In the genomic region with DNA sequence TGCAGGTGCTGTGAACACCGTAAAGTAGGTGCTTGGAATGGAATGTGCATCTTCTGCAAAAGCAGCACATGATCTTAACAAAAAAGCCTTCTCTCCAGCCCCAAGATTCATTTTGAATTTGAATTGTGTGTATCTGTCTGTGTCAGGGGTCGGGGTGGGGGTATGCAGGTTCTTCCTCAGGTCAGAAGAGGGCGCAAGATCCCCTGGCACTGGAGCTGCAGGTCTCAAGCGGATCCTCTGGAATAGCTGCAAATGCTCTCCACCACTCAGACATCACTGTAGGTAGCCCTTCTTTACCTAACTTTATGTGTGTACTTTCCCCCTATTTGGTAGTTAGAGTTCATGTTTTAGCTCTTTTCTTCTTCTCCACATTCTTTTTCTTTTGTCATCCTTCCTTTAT, we compare ENCODE assay signal across 19 mouse cellular contexts.
DNase-seq lines count a peak whose midpoint lies in the region; ATAC-seq and TF ChIP-seq lines count a peak whose summit lies in the region.
"Had no signal": no experiment of that assay in that cellular context is flagged by ENCODE, and none has a peak within 500 bp of the region (broad histone marks: within the 10 kb centered on the region; RNA-seq: fewer than 3 reads in every experiment).

No protein-coding gene starts in this region.

- no peak for TF ChIP-seq POLR2A in MEL (IDR thresholded peaks at IDR 0.05; ENCODE audit: control insufficient read depth in 1 of 2, insufficient read depth in 1 of 2, low read depth in 1 of 2, low read length in 2 of 2, poor library complexity in 1 of 2)

- TF ChIP-seq EP300 in liver, embryonic 14.5 days (IDR thresholded peaks at IDR 0.05; ENCODE audit: low read depth), result no peak
- no peak for TF ChIP-seq EP300 in liver, postnatal 0 days (IDR thresholded peaks at IDR 0.05; ENCODE audit: low read depth)
- TF ChIP-seq EP300 in MEL (IDR thresholded peaks at IDR 0.05; ENCODE audit: low read depth in 1 of 2, low read length in 2 of 2), result no peak

- H3K9ac ChIP-seq in liver, embryonic 14.5 days (replicated peaks), result no peak overlapping the region
- H3K9ac ChIP-seq in liver, postnatal 0 days (replicated peaks), result no peak overlapping the region
- H3K9ac ChIP-seq in MEL (ENCODE audit: control insufficient read depth, low read depth, low read length, poor library complexity, severe bottlenecking), result no peak overlapping the region
- H3K9ac ChIP-seq: embryonic facial prominence, embryonic 12.5 days; forebrain, embryonic 15.5 days; heart, embryonic 13.5 days; hindbrain, embryonic 12.5 days had no signal

- H3K4me3 ChIP-seq in liver, embryonic 14.5 days (ENCODE audit: insufficient read depth in 1 of 2, low read depth in 2 of 2, low read length in 2 of 2), result no peak overlapping the region
- no peak overlapping the region for H3K4me3 ChIP-seq in liver, postnatal 0 days (ENCODE audit: low read depth, low read length)
- H3K4me3 ChIP-seq in E14TG2a.4 (replicated peaks; ENCODE audit: low read length) (no peak overlapping the region), MEL (ENCODE audit: control insufficient read depth in 1 of 2, insufficient read depth in 1 of 2, low read depth in 2 of 2, low read length in 2 of 2) (no peak overlapping the region)
- H3K4me3 ChIP-seq: embryonic facial prominence, embryonic 12.5 days; forebrain, embryonic 15.5 days; heart, embryonic 13.5 days; hindbrain, embryonic 12.5 days had no signal

- 39% methylated on average over 4 of the region's 4 CpGs for WGBS in liver, embryonic 14.5 days (ENCODE audit: insufficient replicate concordance)
- WGBS in liver, postnatal 0 days (ENCODE audit: insufficient replicate concordance), result 61% methylated on average over 4 of the region's 4 CpGs

- DNase-seq in liver, embryonic 14.5 days (ENCODE audit: low read depth in 3 of 3, low spot score in 3 of 3), result no peak
- no peak for DNase-seq in liver, postnatal 0 days
- peak; percentile 7 for DNase-seq in MEL (ENCODE audit: low read depth, low spot score)
- DNase-seq in spleen, postnatal 4 days (ENCODE audit: low spot score in 2 of 2), result no peak
- no peak for DNase-seq in retina, postnatal 1 day
- DNase-seq: adrenal gland, postnatal 25 days; cerebellum, adult 18-20 months; cerebellum, adult 9-11 months; cerebellum, postnatal 36 days; gastrocnemius, postnatal 36 days; heart, postnatal 4 days; kidney, adult 11 months had no signal

- H3K4me1 ChIP-seq in liver, embryonic 14.5 days (replicated peaks; ENCODE audit: control insufficient read depth in 2 of 2, insufficient read depth in 2 of 2, low read length in 1 of 2), result no peaks in the 10 kb centered on the region
- H3K4me1 ChIP-seq in liver, postnatal 0 days (ENCODE audit: insufficient read depth), result no peaks in the 10 kb centered on the region
- H3K4me1 ChIP-seq in E14TG2a.4 (replicated peaks; ENCODE audit: low read depth, low read length) (no peaks in the 10 kb centered on the region), MEL (ENCODE audit: control insufficient read depth in 1 of 2, insufficient read depth in 2 of 2, low read length in 2 of 2) (no peaks in the 10 kb centered on the region)
- H3K4me1 ChIP-seq: embryonic facial prominence, embryonic 12.5 days; forebrain, embryonic 15.5 days; heart, embryonic 13.5 days; hindbrain, embryonic 12.5 days had no signal

- H3K79me2 ChIP-seq in MEL (ENCODE audit: control insufficient read depth, insufficient read depth, low read length, poor library complexity), result no peaks in the 10 kb centered on the region

- H3K27me3 ChIP-seq in liver, embryonic 14.5 days (ENCODE audit: control insufficient read depth, insufficient read depth, low read length), result no peaks in the 10 kb centered on the region
- no peaks in the 10 kb centered on the region for H3K27me3 ChIP-seq in liver, postnatal 0 days (ENCODE audit: insufficient read depth, low read length)
- H3K27me3 ChIP-seq in E14TG2a.4 (ENCODE audit: insufficient read depth, low read length) (no peaks in the 10 kb centered on the region), MEL (ENCODE audit: control insufficient read depth in 1 of 2, insufficient read depth in 2 of 2, low read length in 2 of 2) (peaks cover 3% of the 10 kb centered on the region in 2 experiments; a peak in 3 of 4 replicates)
- H3K27me3 ChIP-seq: embryonic facial prominence, embryonic 12.5 days; forebrain, embryonic 15.5 days; heart, embryonic 13.5 days; hindbrain, embryonic 12.5 days had no signal

- no peaks in the 10 kb centered on the region for H3K9me3 ChIP-seq in liver, embryonic 14.5 days (ENCODE audit: control insufficient read depth, low read length)
- no peaks in the 10 kb centered on the region for H3K9me3 ChIP-seq in liver, postnatal 0 days (ENCODE audit: low read length)
- no peaks in the 10 kb centered on the region for H3K9me3 ChIP-seq in E14TG2a.4 (ENCODE audit: low read length)
- no peaks in the 10 kb centered on the region for H3K9me3 ChIP-seq in MEL (replicated peaks; ENCODE audit: insufficient read depth, low read length)
- H3K9me3 ChIP-seq: embryonic facial prominence, embryonic 12.5 days; forebrain, embryonic 15.5 days; hindbrain, embryonic 12.5 days had no signal

- TF ChIP-seq RAD21 in MEL (IDR thresholded peaks at IDR 0.05; ENCODE audit: low read depth, low read length), result peak; percentile 16

- H3K4me2 ChIP-seq in liver, embryonic 14.5 days (ENCODE audit: low read depth), result no peak overlapping the region
- H3K4me2 ChIP-seq in liver, postnatal 0 days (ENCODE audit: low read depth, low read length), result no peak overlapping the region
- H3K4me2 ChIP-seq: embryonic facial prominence, embryonic 12.5 days; forebrain, embryonic 15.5 days; heart, embryonic 13.5 days; hindbrain, embryonic 12.5 days had no signal

- H3K36me3 ChIP-seq in liver, embryonic 14.5 days (replicated peaks; ENCODE audit: control insufficient read depth, insufficient read depth, low read depth), result no peaks in the 10 kb centered on the region
- H3K36me3 ChIP-seq in liver, postnatal 0 days (replicated peaks; ENCODE audit: insufficient read depth, low read length), result no peaks in the 10 kb centered on the region
- no peaks in the 10 kb centered on the region for H3K36me3 ChIP-seq in E14TG2a.4 (ENCODE audit: insufficient read depth, low read length)
- no peaks in the 10 kb centered on the region for H3K36me3 ChIP-seq in MEL (ENCODE audit: control insufficient read depth in 1 of 2, insufficient read depth in 2 of 2, low read length in 2 of 2)
- H3K36me3 ChIP-seq: embryonic facial prominence, embryonic 12.5 days; forebrain, embryonic 15.5 days; heart, embryonic 13.5 days; hindbrain, embryonic 12.5 days had no signal

- no peak overlapping the region for H3K27ac ChIP-seq in liver, embryonic 14.5 days
- no peak overlapping the region for H3K27ac ChIP-seq in liver, postnatal 0 days (ENCODE audit: low read depth)
- no peak overlapping the region for H3K27ac ChIP-seq in MEL (ENCODE audit: control insufficient read depth, low read depth, low read length)
- H3K27ac ChIP-seq: embryonic facial prominence, embryonic 12.5 days; forebrain, embryonic 15.5 days; heart, embryonic 13.5 days; hindbrain, embryonic 12.5 days; hindbrain, postnatal 0 days had no signal

- 0 out of 2 replicates have a peak, but pooled peaks have one; percentile 13 for TF ChIP-seq CTCF in liver, embryonic 14.5 days (IDR thresholded peaks at IDR 0.05; ENCODE audit: low read depth)
- TF ChIP-seq CTCF in liver, postnatal 0 days (IDR thresholded peaks at IDR 0.05; ENCODE audit: low read depth), result no peak
- TF ChIP-seq CTCF in E14TG2a.4 (conservative IDR thresholded peaks at IDR 0.05; ENCODE audit: low read length) (peak; percentile 45), MEL (IDR thresholded peaks at IDR 0.05 in 2 of 3, conservative IDR thresholded peaks at IDR 0.05 in 1 of 3; ENCODE audit: control insufficient read depth in 1 of 3, insufficient read depth in 1 of 3, low read depth in 2 of 3, low read length in 3 of 3, poor library complexity in 1 of 3, severe bottlenecking in 1 of 3) (peak; percentile 8 to 35 (median 23); a peak in 4 of 6 replicates)

- no peak for ATAC-seq in liver, embryonic 14.5 days (ENCODE audit: insufficient read depth)
- no peak for ATAC-seq in liver, postnatal 0 days
- ATAC-seq: activated CD4-positive, CD25-positive, alpha-beta regulatory T cell, adult 4 months; forebrain, embryonic 15.5 days; hindbrain, postnatal 0 days had no signal

TF ChIP-seq in MEL, 35 proteins besides CTCF, POLR2A, EP300 and RAD21:
- TF ChIP-seq CHD2 (IDR thresholded peaks at IDR 0.05; ENCODE audit: low read length), result no peak
